Mouse (Mus musculus) thymus, adult 2 months (tissue): ENCODE measurements around the gene Epha1.

ENCODE experiments used
- CTCF ChIP-seq: fragments of 200-500 bp; IDR thresholded peaks from 2 replicates; pipeline ENCODE4 v1.5.1; 2012; ENCODE audit warnings: mild to moderate bottlenecking, control low read depth, low read length, moderate library complexity, borderline replicate concordance; ENCODE audit not compliant: control insufficient read depth, poor library complexity, insufficient read depth; ENCODE audit errors: extremely low read depth
- POLR2A ChIP-seq: fragments of 200-500 bp; IDR thresholded peaks from 2 replicates; pipeline ENCODE4 v1.6.1; 2012; ENCODE audit warnings: mild to moderate bottlenecking, low read length, control low read depth, moderate library complexity; ENCODE audit not compliant: control insufficient read depth, poor library complexity, insufficient read depth; ENCODE audit errors: extremely low read depth

GRCm38 (mm10) chr6:42374701-42375100 lies 1.6 kb upstream of the Epha1 start:
- TF ChIP-seq CTCF (no peak), POLR2A (no peak)
